Mouse (Mus musculus) liver, postnatal 0 days (tissue): ENCODE results near the gene Hspb6.

Experiments
- CTCF ChIP-seq: sonication (generic); IDR thresholded peaks from 2 replicates; pipeline ENCODE4 v1.5.1; 2016; ENCODE audit warnings: antibody characterized with exemption, low read depth
- EP300 ChIP-seq: IDR thresholded peaks from 2 replicates; pipeline ENCODE4 v1.6.1; 2016; ENCODE audit warnings: antibody characterized with exemption, low read depth, mild to moderate bottlenecking

DNA sequence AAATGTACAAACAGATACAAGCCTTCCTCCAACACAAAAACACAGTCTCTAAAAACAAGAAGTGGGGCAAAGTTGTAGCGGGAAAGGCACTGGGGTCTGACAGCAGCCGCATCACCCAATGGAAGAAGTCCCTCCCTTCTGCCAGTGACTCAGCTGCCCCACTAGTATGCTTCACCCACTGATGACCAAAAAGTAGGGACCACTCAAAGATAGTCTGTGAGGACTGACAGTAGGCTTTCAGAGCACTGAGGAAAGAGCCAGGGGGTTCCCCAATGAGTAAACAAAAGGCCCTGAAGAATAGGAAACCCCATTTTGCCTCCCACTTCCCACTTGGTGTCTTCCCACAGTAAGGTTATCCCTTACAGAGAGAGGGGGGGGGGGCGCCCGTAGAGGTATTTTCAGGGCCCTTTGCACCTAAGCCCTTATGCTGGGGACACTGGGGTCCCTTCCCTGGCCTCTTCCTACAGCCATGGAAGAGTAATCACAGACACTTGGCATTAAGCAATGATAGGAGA is 42.6 kb downstream of the Hspb6 start:
- TF ChIP-seq CTCF (no peak), EP300 (no peak)
